Mouse (Mus musculus): ENCODE measurements around the gene Anxa2. TPM values are rescaled to one million over a fixed set of nuclear protein-coding genes. Genes with fewer than 3 reads are reported as not detected.

Anxa2 gene
- total RNA-seq, 4 experiments from 2014 or later: 12.0 to 19.0 (median 15.6) TPM

GRCm38 (mm10) chr9:69458982-69459381, 5.6 kb downstream of the Anxa2 start:
- no peak for DNase-seq (ENCODE audit: low spot score in 2 of 2)

GRCm38 (mm10) chr9:69459876-69460275, 6.5 kb downstream of the Anxa2 start:
- DNase-seq (ENCODE audit: low spot score in 2 of 2): no peak

GRCm38 (mm10) chr9:69463046-69463445, 9.6 kb downstream of the Anxa2 start:
- DNase-seq (ENCODE audit: low spot score in 2 of 2): no peak

GRCm38 (mm10) chr9:69464109-69464756, 10.8 kb downstream of the Anxa2 start:
- no peak for DNase-seq (ENCODE audit: low spot score in 2 of 2)

GRCm38 (mm10) chr9:69466098-69466497, 12.7 kb downstream of the Anxa2 start:
- DNase-seq (ENCODE audit: low spot score in 2 of 2): no peak

GRCm38 (mm10) chr9:69467310-69467939, 14.0 kb downstream of the Anxa2 start:
- no peak for DNase-seq (ENCODE audit: low spot score in 2 of 2)

GRCm38 (mm10) chr9:69468991-69469390, 15.6 kb downstream of the Anxa2 start:
- no peak for DNase-seq (ENCODE audit: low spot score in 2 of 2)

GRCm38 (mm10) chr9:69470362-69470761, 16.9 kb downstream of the Anxa2 start:
- DNase-seq (ENCODE audit: low spot score in 2 of 2): no peak

GRCm38 (mm10) chr9:69470921-69471320, 17.5 kb downstream of the Anxa2 start:
- DNase-seq (ENCODE audit: low spot score in 2 of 2): no peak

- no peak for DNase-seq (ENCODE audit: low spot score in 2 of 2)
These were observed 19.3 kb downstream of the Anxa2 start for GRCm38 (mm10) chr9:69472724-69473123.

- no peak for DNase-seq (ENCODE audit: low spot score in 2 of 2)
These were observed 22.5 kb downstream of the Anxa2 start for GRCm38 (mm10) chr9:69475873-69476272.

- DNase-seq (ENCODE audit: low spot score in 2 of 2): no peak
These were observed 23.9 kb downstream of the Anxa2 start for GRCm38 (mm10) chr9:69477195-69477823.

- no peak for DNase-seq (ENCODE audit: low spot score in 2 of 2)
These were observed 24.4 kb downstream of the Anxa2 start for GRCm38 (mm10) chr9:69477824-69478222.

GRCm38 (mm10) chr9:69480344-69480743, 26.9 kb downstream of the Anxa2 start:
- peak; percentile 61 to 88 for DNase-seq (ENCODE audit: low spot score in 2 of 2)

- DNase-seq (ENCODE audit: low spot score in 2 of 2): no peak
These were observed 30.4 kb downstream of the Anxa2 start for GRCm38 (mm10) chr9:69483811-69484210.

GRCm38 (mm10) chr9:69486140-69486539, 32.7 kb downstream of the Anxa2 start:
- no peak for DNase-seq (ENCODE audit: low spot score in 2 of 2)

- no peak for DNase-seq (ENCODE audit: low spot score in 2 of 2)
These were observed 35.1 kb downstream of the Anxa2 start for GRCm38 (mm10) chr9:69488510-69488909.

- no peak for DNase-seq (ENCODE audit: low spot score in 2 of 2)
These were observed 35.6 kb downstream of the Anxa2 start for GRCm38 (mm10) chr9:69488972-69489371.

- no peak for DNase-seq (ENCODE audit: low spot score in 2 of 2)
These were observed 39.4 kb downstream of the Anxa2 start for GRCm38 (mm10) chr9:69492809-69493208.

- DNase-seq (ENCODE audit: low spot score in 2 of 2): peak; percentile 28 to 71
These were observed 49.1 kb downstream of the Anxa2 start for GRCm38 (mm10) chr9:69502504-69502903.

- peak in 1 of 2 experiments; percentile 18 for DNase-seq (ENCODE audit: low spot score in 2 of 2)
These were observed 52.2 kb downstream of the Anxa2 start for GRCm38 (mm10) chr9:69505611-69506010.

- no peak for DNase-seq (ENCODE audit: low spot score in 2 of 2)
These were observed 53.8 kb downstream of the Anxa2 start for GRCm38 (mm10) chr9:69507206-69507605.

- no peak for DNase-seq (ENCODE audit: low spot score in 2 of 2)
These were observed 54.6 kb downstream of the Anxa2 start for GRCm38 (mm10) chr9:69508016-69508415.
